In genomic region chr10:42613639-42614381, GRCm38 (mm10) we compare ENCODE assay signal across 8 mouse cellular contexts. TPM values are rescaled to one million over a fixed set of nuclear protein-coding genes. Genes with fewer than 3 reads are reported as not detected.
DNase-seq lines count a peak whose midpoint lies in the region; ATAC-seq and TF ChIP-seq lines count a peak whose summit lies in the region.

No protein-coding gene starts in this region.

- no peaks in the 10 kb centered on the region for H3K4me1 ChIP-seq in hindbrain, postnatal 0 days (ENCODE audit: insufficient read depth, low read length)
- H3K4me1 ChIP-seq in midbrain, embryonic 16.5 days (ENCODE audit: control insufficient read depth, insufficient read depth, low read length) = peaks cover 9% of the 10 kb centered on the region

- no peak for TF ChIP-seq CTCF in left cerebral cortex, adult 2 months (IDR thresholded peaks at IDR 0.05)
- TF ChIP-seq CTCF in hindbrain, postnatal 0 days (IDR thresholded peaks at IDR 0.05; ENCODE audit: low read depth) = no peak

- DNase-seq in left cerebral cortex, adult 2 months (ENCODE audit: extremely low spot score in 1 of 2, low spot score in 2 of 2) = no peak
- DNase-seq in left cerebral cortex, postnatal 4 days = no peak
- DNase-seq in embryo, embryonic 11 days = peak; percentile 88
- DNase-seq in hindbrain, postnatal 0 days (ENCODE audit: low spot score) = no peak
- no peak for DNase-seq in layer of hippocampus, postnatal 14 days (ENCODE audit: low spot score in 2 of 2)
- DNase-seq in thymus, postnatal 25 days = no peak
- no peak for DNase-seq in urinary bladder, adult 2 months (ENCODE audit: low spot score)

- under 1% methylated on average over 37 of the region's 40 CpGs for WGBS in hindbrain, postnatal 0 days
- WGBS in midbrain, embryonic 16.5 days = under 1% methylated on average over 32 of the region's 40 CpGs

- intact Hi-C loops in left cerebral cortex, adult 2 months (cut with DNase I) = no loop called here
- intact Hi-C loops in left cerebral cortex, postnatal 4 days (cut with DNase I) = no loop called here

- no peak overlapping the region for H3K27ac ChIP-seq in left cerebral cortex, adult 2 months
- H3K27ac ChIP-seq in hindbrain, postnatal 0 days = no peak overlapping the region
- H3K27ac ChIP-seq in midbrain, embryonic 16.5 days (ENCODE audit: low read length) = no peak overlapping the region

- H3K27me3 ChIP-seq in hindbrain, postnatal 0 days (ENCODE audit: insufficient read depth, low read length) = peaks cover 49% of the 10 kb centered on the region
- H3K27me3 ChIP-seq in midbrain, embryonic 16.5 days (ENCODE audit: control insufficient read depth, insufficient read depth, low read depth, low read length) = peaks cover 25% of the 10 kb centered on the region

- H3K4me2 ChIP-seq in hindbrain, postnatal 0 days (ENCODE audit: low read depth, low read length) = peak overlapping the region; percentile 54
- peak overlapping the region; percentile 81 for H3K4me2 ChIP-seq in midbrain, embryonic 16.5 days (ENCODE audit: low read length)

- ATAC-seq in hindbrain, postnatal 0 days = no peak
- ATAC-seq in midbrain, embryonic 16.5 days = peak; percentile 59; the same call in 1 of the 2 replicates

- H3K9me3 ChIP-seq in hindbrain, postnatal 0 days (ENCODE audit: low read length) = no peaks in the 10 kb centered on the region
- no peaks in the 10 kb centered on the region for H3K9me3 ChIP-seq in midbrain, embryonic 16.5 days (replicated peaks; ENCODE audit: control insufficient read depth, low read length, poor library complexity, severe bottlenecking)

- no peak overlapping the region for H3K9ac ChIP-seq in hindbrain, postnatal 0 days (replicated peaks; ENCODE audit: low read length)
- H3K9ac ChIP-seq in midbrain, embryonic 16.5 days (ENCODE audit: low read depth, low read length) = peak overlapping the region; percentile 40; the same call in 1 of the 2 replicates

- peak overlapping the region; percentile 35 for H3K4me3 ChIP-seq in left cerebral cortex, adult 2 months
- H3K4me3 ChIP-seq in hindbrain, postnatal 0 days (ENCODE audit: low read length) = peak overlapping the region; percentile 30
- peak overlapping the region; percentile 44 for H3K4me3 ChIP-seq in midbrain, embryonic 16.5 days (ENCODE audit: low read depth, low read length)

- H3K36me3 ChIP-seq in hindbrain, postnatal 0 days (ENCODE audit: insufficient read depth, low read length) = no peaks in the 10 kb centered on the region
- H3K36me3 ChIP-seq in midbrain, embryonic 16.5 days (ENCODE audit: control insufficient read depth, insufficient read depth, low read length) = no peaks in the 10 kb centered on the region

RNA-seq across cellular contexts. Expression of gene Ostm1, which starts 30.2 kb away (rescaled TPM):
- 10 to 100 TPM; 47.0 to 52.3 TPM for total RNA-seq in left cerebral cortex, adult 2 months (2021)
- 10 to 100 TPM; 32.0 to 34.1 TPM for total RNA-seq in left cerebral cortex, postnatal 4 days (2021)
- total RNA-seq in hindbrain, postnatal 0 days (2014; rRNA removed) = 37.0 and 43.1 TPM in 2 replicates
- polyA plus RNA-seq in hindbrain, postnatal 0 days (2015; fragmentation: Nextera tagmentation; extraction: Ambion mirVana) = 36.8 and 39.2 TPM in 2 replicates
- polyA plus RNA-seq in midbrain, embryonic 16.5 days (2015; fragmentation: Nextera tagmentation; extraction: Ambion mirVana) = 39.9 and 43.7 TPM in 2 replicates
- total RNA-seq in layer of hippocampus, postnatal 14 days (2021) = 10 to 100 TPM; 51.9 to 52.0 TPM
- 30.1 and 33.5 TPM in 2 replicates for polyA plus RNA-seq in urinary bladder, adult 2 months (2012; rRNA removed)

RNA-seq across cellular contexts. Expression of gene Nr2e1, which starts 30.4 kb away (rescaled TPM):
- 10 to 100 TPM; 10.9 to 14.1 TPM for total RNA-seq in left cerebral cortex, adult 2 months (2021)
- total RNA-seq in left cerebral cortex, postnatal 4 days (2021) = 10 to 100 TPM; 11.1 to 13.1 TPM
- 0.10 TPM in 1 of 2 replicates, not detected in the other for total RNA-seq in hindbrain, postnatal 0 days (2014; rRNA removed)
- not detected in 2 replicates for polyA plus RNA-seq in hindbrain, postnatal 0 days (2015; fragmentation: Nextera tagmentation; extraction: Ambion mirVana)
- polyA plus RNA-seq in midbrain, embryonic 16.5 days (2015; fragmentation: Nextera tagmentation; extraction: Ambion mirVana) = 5.2 and 5.6 TPM in 2 replicates
- total RNA-seq in layer of hippocampus, postnatal 14 days (2021) = 10 to 100 TPM; 13.3 to 14.9 TPM
- not detected in 2 replicates for polyA plus RNA-seq in urinary bladder, adult 2 months (2012; rRNA removed)

Comparison
In these comparisons a context has a peak if more than half of its experiments do, and no peak if none do; other contexts are left out.
1. RNA of gene Nr2e1, which starts 30.4 kb away (total RNA-seq): 13.3 to 14.9 TPM in layer of hippocampus, postnatal 14 days, 10.9 to 14.1 TPM in left cerebral cortex, adult 2 months and 11.1 to 13.1 TPM in left cerebral cortex, postnatal 4 days; 0.10 TPM in hindbrain, postnatal 0 days; every median in the first group is over 10 times any median in the second.
2. Peak in every context shown above with its lines, with median percentiles within 50 percentile points of each other: H3K4me3 ChIP-seq.